Mouse (Mus musculus): ENCODE data around the gene Zscan21. TPM values are rescaled to one million over a fixed set of nuclear protein-coding genes. Genes with fewer than 3 reads are reported as not detected.

Gene Zscan21
- polyA plus RNA-seq (2015; fragmentation: Illumina TruSeq; extraction: RNeasy Lipid Tissue Mini Kit (QIAGEN cat#74804); ENCODE audit: insufficient read depth, low read depth, low replicate concordance): 4.1 TPM

DNA sequence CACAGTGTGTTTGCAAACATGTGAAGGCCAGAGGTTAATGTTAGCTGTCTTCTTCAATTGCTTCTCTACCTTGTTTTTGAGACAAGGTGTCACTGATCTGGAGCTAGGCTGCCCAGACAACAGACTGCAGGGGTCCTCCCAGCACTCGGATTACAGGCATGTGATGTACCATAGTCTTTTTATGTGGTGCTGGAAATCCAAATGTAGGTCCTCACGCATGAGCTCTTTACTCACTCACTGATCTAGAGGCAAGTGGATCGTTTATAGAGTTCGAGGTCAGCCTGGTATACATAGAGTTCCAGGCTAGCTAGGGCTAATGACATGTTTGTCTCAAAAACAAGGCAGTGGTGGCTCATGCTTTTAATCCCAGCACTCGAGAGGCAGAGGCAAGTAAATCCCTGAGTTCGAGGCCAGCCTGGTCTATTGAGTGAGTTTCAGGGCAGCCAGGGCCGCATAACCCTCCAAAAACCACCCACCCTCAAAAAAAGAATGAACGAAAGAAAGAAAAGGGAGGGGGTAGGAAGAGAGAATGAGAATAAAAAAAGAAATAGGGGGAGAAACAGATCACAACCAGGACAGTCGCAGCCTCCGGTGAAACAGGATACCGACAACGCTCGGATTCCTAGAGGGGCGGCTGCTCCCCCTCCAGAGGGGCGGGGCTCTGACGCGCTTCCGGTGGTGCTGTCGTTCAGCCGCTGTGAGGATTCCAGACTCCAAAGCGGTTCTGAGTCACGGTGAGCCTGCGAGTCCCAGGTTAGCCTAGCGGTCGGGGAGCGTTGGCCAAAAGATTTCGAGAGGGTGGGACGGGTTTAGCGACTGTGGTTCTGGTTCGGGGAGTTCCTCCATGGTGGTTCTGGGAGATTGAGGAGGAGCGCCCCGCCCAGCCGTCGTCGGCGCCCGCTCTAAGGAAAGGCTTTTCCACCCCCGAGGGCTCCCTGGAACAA is at the start of gene Zscan21:
Gene Zscan21 (plus strand): TSS at position 649 of the 944 bp plus-strand sequence.

DNA sequence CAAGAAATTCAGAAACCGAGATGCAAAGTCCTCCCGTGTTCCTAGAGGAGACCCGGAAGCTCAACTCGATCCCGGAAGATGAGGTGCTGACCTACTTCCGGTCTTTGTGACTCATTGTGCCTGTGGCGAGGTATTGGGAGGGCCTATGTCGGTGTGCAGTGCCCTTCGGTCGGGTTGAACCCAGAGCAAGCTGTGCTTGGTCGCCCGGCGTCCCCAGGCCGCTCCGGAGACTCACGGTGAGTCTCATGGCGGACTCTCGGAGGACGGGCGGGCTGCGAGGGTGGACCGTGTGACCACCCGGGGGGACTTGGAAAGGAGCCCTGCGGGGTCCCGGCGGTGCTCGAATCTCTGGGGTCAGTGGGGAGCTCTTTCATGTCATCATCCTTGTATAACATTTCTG is 31.7 kb upstream of the Zscan21 start, which contains the start of gene Zkscan1:
Gene Zkscan1 (plus strand): TSS at position 89 of the 400 bp plus-strand sequence.

DNA sequence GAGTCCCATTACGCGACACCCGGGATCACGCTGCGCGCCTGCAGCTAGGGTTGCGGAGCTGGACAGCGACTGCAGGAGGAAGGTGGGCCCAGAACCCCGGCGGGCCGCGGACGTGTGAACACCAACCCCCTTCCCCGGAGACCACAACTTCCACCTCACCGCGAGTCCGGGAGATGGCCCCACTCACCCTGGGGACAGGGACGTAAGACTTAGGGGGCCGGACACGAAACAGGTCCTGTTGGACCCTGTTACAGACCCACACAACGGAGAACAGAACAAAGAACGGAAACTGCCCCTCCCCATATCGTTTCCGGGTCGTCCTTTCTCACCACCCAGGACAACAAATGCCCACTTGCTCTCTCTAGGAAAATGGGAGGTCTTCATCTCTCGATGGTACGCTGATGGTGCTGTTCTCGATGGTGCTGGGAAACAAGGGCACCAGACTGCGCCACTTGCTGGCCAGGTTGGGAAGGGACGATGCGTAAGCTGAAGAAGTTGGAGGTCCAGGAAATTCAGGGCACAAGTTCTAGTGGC is 38.8 kb downstream of the Zscan21 start, which contains the start of gene Zfp113:
Gene Zfp113 (minus strand): TSS at position 302 of the 534 bp plus-strand sequence.

DNA sequence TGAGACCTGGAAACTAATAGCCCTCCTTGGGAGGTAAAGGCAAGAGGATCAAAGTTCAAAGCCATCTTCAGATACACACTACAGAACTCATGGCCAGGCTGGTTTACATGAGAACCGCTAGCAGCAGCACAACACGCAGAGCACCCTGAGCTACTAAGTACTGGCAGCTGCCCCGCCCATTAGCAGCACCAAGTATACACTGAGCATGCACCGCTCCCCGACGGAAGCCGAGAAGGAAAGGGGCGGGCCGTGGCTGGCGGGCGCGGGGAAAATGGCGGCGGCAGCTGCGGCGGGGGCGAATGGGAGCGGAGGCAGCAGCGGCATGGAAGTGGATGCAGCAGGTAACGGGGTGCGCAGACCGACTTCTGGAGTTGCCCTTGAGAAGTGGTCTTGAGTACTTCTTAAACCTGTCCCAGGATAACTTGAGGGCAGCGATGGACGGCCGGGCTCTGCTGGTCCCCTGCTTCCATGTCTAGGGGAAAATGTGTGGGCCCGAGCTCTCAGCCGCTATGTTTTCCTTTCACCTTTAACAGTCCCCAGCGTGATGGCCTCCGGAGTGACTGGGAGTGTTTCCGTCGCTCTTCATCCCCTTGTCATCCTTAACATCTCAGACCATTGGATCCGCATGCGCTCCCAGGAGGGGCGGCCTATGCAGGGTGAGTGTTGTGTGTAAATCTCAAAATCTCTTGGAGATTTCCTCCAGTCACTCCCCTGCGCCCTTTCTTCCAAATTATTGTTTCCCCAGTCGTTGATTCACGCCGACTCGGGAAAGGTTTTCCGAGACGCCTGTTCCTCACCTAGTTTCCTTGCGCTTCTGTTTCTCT is 44.4 kb downstream of the Zscan21 start, which contains the start of gene Cops6:
Gene Cops6 (plus strand): TSS at position 230 of the 824 bp plus-strand sequence.

DNA sequence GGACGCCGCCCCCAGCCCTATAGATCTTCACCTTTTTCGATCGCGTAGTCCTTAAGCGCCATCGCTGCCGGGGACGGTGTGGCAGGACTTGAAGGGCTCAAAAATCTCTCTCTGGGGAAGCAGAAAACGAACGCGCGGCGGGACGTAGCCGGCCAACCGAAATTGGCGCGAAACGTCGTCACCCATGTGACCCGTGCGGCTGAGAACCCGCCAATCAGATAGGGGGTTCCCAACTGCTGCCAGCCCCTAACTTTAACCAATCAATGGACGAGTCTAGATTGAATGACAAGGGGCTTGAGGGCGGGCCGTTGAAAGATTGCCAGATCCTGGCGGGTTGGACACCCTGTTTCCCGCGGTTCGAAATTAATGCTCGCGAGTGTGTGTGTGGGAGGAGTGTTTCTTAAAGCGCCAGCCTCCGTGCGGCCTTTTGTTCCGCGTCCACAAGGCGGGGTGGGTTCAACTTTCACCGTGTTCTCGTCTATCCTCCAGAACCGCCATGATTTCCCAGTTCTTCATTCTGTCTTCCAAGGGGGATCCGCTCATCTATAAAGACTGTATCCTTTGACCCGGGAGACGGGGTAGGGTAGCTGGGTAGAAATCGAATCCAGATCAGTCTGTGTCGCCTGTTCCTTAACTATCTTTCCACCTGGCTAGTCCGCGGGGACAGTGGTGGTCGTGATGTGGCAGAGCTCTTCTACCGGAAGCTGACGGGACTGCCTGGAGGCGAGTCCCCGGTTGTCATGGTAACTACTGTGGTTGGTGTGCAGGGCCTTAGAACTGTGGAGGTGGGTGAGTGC is 55.2 kb downstream of the Zscan21 start, which contains the start of the genes Ap4m1 and Mcm7:
Gene Ap4m1 (plus strand): TSS at position 308 of the 797 bp plus-strand sequence.
Gene Mcm7 (minus strand): TSS at position 728 of the 797 bp plus-strand sequence.

Other genes with a start within 250 kb of the Zscan21 start
- not detected for gene Pilrb2, start 245.1 kb upstream of the Zscan21 start, polyA plus RNA-seq (2015; fragmentation: Illumina TruSeq; extraction: RNeasy Lipid Tissue Mini Kit (QIAGEN cat#74804); ENCODE audit: insufficient read depth, low read depth, low replicate concordance)
- 1.7 TPM for gene Cyp3a13, start 195.3 kb upstream of the Zscan21 start, polyA plus RNA-seq (2015; fragmentation: Illumina TruSeq; extraction: RNeasy Lipid Tissue Mini Kit (QIAGEN cat#74804); ENCODE audit: insufficient read depth, low read depth, low replicate concordance)
- not detected for gene Gjc3, start 153.8 kb upstream of the Zscan21 start, polyA plus RNA-seq (2015; fragmentation: Illumina TruSeq; extraction: RNeasy Lipid Tissue Mini Kit (QIAGEN cat#74804); ENCODE audit: insufficient read depth, low read depth, low replicate concordance)
- 3.8 TPM for gene Azgp1, start 135.4 kb upstream of the Zscan21 start, polyA plus RNA-seq (2015; fragmentation: Illumina TruSeq; extraction: RNeasy Lipid Tissue Mini Kit (QIAGEN cat#74804); ENCODE audit: insufficient read depth, low read depth, low replicate concordance)
- not detected for gene Smok3a, start 95.6 kb upstream of the Zscan21 start, polyA plus RNA-seq (2015; fragmentation: Illumina TruSeq; extraction: RNeasy Lipid Tissue Mini Kit (QIAGEN cat#74804); ENCODE audit: insufficient read depth, low read depth, low replicate concordance)
- gene Smok3b, start 95.5 kb upstream of the Zscan21 start, polyA plus RNA-seq (2015; fragmentation: Illumina TruSeq; extraction: RNeasy Lipid Tissue Mini Kit (QIAGEN cat#74804); ENCODE audit: insufficient read depth, low read depth, low replicate concordance): not detected
- not detected for gene Smok3c, start 63.7 kb upstream of the Zscan21 start, polyA plus RNA-seq (2015; fragmentation: Illumina TruSeq; extraction: RNeasy Lipid Tissue Mini Kit (QIAGEN cat#74804); ENCODE audit: insufficient read depth, low read depth, low replicate concordance)
- 2.7 TPM for gene Zkscan1, start 31.8 kb upstream of the Zscan21 start, polyA plus RNA-seq (2015; fragmentation: Illumina TruSeq; extraction: RNeasy Lipid Tissue Mini Kit (QIAGEN cat#74804); ENCODE audit: insufficient read depth, low read depth, low replicate concordance)
- gene Zfp113, start 38.8 kb downstream of the Zscan21 start, polyA plus RNA-seq (2015; fragmentation: Illumina TruSeq; extraction: RNeasy Lipid Tissue Mini Kit (QIAGEN cat#74804); ENCODE audit: insufficient read depth, low read depth, low replicate concordance): 1.2 TPM
- gene Cops6, start 44.2 kb downstream of the Zscan21 start, polyA plus RNA-seq (2015; fragmentation: Illumina TruSeq; extraction: RNeasy Lipid Tissue Mini Kit (QIAGEN cat#74804); ENCODE audit: insufficient read depth, low read depth, low replicate concordance): 25.2 TPM
- gene Ap4m1, start 55.1 kb downstream of the Zscan21 start, polyA plus RNA-seq (2015; fragmentation: Illumina TruSeq; extraction: RNeasy Lipid Tissue Mini Kit (QIAGEN cat#74804); ENCODE audit: insufficient read depth, low read depth, low replicate concordance): 14.3 TPM
- 9.3 TPM for gene Mcm7, start 55.5 kb downstream of the Zscan21 start, polyA plus RNA-seq (2015; fragmentation: Illumina TruSeq; extraction: RNeasy Lipid Tissue Mini Kit (QIAGEN cat#74804); ENCODE audit: insufficient read depth, low read depth, low replicate concordance)
- gene Taf6, start 70.5 kb downstream of the Zscan21 start, polyA plus RNA-seq (2015; fragmentation: Illumina TruSeq; extraction: RNeasy Lipid Tissue Mini Kit (QIAGEN cat#74804); ENCODE audit: insufficient read depth, low read depth, low replicate concordance): 7.8 TPM
- 5.6 TPM for gene Cnpy4, start 70.6 kb downstream of the Zscan21 start, polyA plus RNA-seq (2015; fragmentation: Illumina TruSeq; extraction: RNeasy Lipid Tissue Mini Kit (QIAGEN cat#74804); ENCODE audit: insufficient read depth, low read depth, low replicate concordance)
- not detected for gene Mblac1, start 77.4 kb downstream of the Zscan21 start, polyA plus RNA-seq (2015; fragmentation: Illumina TruSeq; extraction: RNeasy Lipid Tissue Mini Kit (QIAGEN cat#74804); ENCODE audit: insufficient read depth, low read depth, low replicate concordance)
- 0.44 TPM for gene Nxpe5, start 109.0 kb downstream of the Zscan21 start, polyA plus RNA-seq (2015; fragmentation: Illumina TruSeq; extraction: RNeasy Lipid Tissue Mini Kit (QIAGEN cat#74804); ENCODE audit: insufficient read depth, low read depth, low replicate concordance)
- gene Lamtor4, start 138.6 kb downstream of the Zscan21 start, polyA plus RNA-seq (2015; fragmentation: Illumina TruSeq; extraction: RNeasy Lipid Tissue Mini Kit (QIAGEN cat#74804); ENCODE audit: insufficient read depth, low read depth, low replicate concordance): 18.8 TPM
- 24.9 TPM for gene BC037034, start 147.1 kb downstream of the Zscan21 start, polyA plus RNA-seq (2015; fragmentation: Illumina TruSeq; extraction: RNeasy Lipid Tissue Mini Kit (QIAGEN cat#74804); ENCODE audit: insufficient read depth, low read depth, low replicate concordance)
- not detected for gene Gal3st4, start 155.9 kb downstream of the Zscan21 start, polyA plus RNA-seq (2015; fragmentation: Illumina TruSeq; extraction: RNeasy Lipid Tissue Mini Kit (QIAGEN cat#74804); ENCODE audit: insufficient read depth, low read depth, low replicate concordance)
- 0.22 TPM for gene Gm43720, start 163.1 kb downstream of the Zscan21 start, polyA plus RNA-seq (2015; fragmentation: Illumina TruSeq; extraction: RNeasy Lipid Tissue Mini Kit (QIAGEN cat#74804); ENCODE audit: insufficient read depth, low read depth, low replicate concordance)
- gene Gpc2, start 163.1 kb downstream of the Zscan21 start, polyA plus RNA-seq (2015; fragmentation: Illumina TruSeq; extraction: RNeasy Lipid Tissue Mini Kit (QIAGEN cat#74804); ENCODE audit: insufficient read depth, low read depth, low replicate concordance): 0.41 TPM
- not detected for gene Stag3, start 163.3 kb downstream of the Zscan21 start, polyA plus RNA-seq (2015; fragmentation: Illumina TruSeq; extraction: RNeasy Lipid Tissue Mini Kit (QIAGEN cat#74804); ENCODE audit: insufficient read depth, low read depth, low replicate concordance)
- not detected for gene Pvrig, start 225.1 kb downstream of the Zscan21 start, polyA plus RNA-seq (2015; fragmentation: Illumina TruSeq; extraction: RNeasy Lipid Tissue Mini Kit (QIAGEN cat#74804); ENCODE audit: insufficient read depth, low read depth, low replicate concordance)